Mouse (Mus musculus): ENCODE measurements around the gene Fam19a3.
"Not testable (repeated sequence)": the region's sequence is repeated elsewhere in the genome, so short reads cannot be mapped to it uniquely, and the experiment has no call there.

Fam19a3 gene

DNA sequence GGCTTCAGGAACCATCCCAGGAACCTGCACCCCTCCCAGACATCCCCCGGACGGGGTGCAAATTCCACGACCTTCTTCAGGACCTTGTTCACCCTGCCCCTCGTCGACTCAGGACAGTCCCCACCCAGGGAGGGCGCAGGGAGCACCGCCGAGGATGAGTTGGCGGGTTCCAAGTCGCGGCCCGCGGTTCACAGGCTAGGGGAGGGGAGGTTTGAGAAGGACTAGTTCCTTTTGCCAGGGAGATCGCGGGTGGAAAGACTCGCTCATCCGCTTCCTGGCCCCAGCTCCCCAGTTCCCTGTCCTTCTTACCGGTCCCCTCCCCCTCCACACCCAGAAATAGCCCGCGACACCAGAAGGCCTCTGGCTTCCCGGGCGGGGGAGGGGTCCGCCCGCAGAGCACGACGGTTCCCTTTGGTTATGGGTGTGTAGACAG, at the start of gene Fam19a3:
Fam19a3 (minus strand) TSS at position 370 of the 433 bp plus-strand sequence.
- DNase-seq (ENCODE audit: low read depth, low spot score) = peak; percentile 69

DNA sequence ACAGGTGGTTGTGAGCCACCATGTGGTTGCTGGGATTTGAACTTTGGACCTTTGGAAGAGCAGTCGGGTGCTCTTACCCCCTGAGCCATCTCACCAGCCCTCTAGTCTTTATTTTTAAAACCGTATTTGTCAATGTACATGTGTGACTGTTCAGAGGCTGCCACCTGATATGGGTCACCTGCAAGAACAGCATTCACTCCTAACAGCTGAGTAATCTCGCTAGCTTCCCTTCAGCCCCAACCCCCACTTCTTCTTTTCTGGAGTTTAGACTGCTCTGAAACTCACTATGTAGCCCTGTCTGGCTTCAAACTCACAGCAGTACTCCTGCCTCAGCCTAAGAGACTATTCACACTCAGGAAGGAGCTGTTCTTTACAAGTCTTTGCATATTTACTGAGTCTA, 40.8 kb upstream of the Fam19a3 start:
- no peak for DNase-seq (ENCODE audit: low read depth, low spot score)

DNA sequence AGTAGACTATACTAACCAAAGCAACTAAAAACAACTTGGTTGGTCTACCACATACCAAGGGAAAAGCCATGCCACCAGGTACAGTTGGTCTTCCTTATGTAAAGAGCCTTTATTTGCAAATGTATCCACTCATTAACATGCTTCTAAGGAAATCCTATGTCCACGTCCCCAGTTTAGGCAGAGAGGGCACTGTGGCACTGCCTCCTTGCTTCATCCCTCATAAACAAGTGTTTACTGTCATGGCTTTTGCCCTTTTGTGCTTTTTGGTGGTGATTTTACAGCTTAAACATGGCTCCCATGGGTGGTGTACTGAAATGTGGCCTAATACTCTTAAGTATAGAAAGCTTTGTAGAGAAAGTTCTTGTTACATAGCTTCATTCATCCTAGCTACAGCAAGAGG, 38.8 kb upstream of the Fam19a3 start:
- DNase-seq (ENCODE audit: low read depth, low spot score) = no peak

DNA sequence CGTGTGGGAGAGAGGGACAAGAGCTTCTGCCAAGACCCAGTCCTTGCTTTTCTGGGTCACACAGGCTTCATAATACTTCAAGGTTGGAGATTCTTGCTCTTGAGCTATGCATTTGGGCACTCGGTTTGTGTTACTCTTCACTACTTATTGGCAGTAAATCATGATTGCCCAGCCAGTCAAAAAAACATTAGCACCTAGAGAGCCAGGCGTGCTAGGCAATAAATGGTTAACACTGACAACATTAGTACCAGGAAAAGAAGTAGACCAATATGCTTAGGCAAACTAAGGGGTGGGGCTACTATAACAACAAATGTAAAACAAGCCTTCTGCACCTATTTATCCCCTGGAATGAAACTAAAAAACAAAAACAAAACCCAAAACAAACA, 37.1 kb upstream of the Fam19a3 start:
- peak; percentile 31 for DNase-seq (ENCODE audit: low read depth, low spot score)

DNA sequence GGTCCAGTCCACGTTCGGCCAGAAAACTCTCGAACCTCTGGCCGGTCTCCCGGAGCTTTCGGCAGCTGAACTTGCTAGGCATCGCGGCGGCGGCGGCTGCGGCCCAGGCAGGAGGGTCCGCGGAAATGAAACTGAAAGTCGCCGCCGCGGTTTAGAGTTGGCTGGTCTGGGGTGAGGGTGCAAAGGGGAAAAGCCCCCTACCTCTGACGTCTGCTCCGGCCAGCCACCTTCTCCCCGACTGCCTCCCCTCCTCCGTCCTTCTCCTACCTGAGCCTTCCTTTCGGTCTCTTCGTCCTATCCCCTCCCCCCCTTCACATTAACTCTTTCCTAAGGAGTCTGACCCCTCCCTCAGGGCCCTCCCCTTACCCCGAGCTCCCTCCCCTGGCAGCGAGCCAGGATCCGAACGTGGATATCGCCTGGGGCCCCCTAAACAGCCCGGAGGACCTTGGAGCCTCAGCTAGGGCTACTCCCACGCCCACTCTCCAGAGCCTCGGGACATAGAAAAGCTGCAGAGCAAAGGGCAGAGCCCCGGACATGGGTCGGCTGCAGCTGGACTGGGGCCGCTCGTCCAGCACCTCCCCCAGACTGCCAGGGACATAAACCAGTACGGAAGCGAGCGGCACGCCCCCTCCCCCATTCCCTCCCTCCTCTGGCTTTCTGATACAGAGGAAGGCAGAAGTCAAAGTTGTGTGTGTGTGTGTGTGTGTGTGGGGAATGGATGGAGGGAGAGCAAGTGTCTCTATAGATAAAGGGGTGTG, 36.5 kb upstream of the Fam19a3 start, which contains the start of gene Mov10:
Mov10 (minus strand) TSS at position 573 of the 758 bp plus-strand sequence.
- peak; percentile 79 for DNase-seq (ENCODE audit: low read depth, low spot score)

DNA sequence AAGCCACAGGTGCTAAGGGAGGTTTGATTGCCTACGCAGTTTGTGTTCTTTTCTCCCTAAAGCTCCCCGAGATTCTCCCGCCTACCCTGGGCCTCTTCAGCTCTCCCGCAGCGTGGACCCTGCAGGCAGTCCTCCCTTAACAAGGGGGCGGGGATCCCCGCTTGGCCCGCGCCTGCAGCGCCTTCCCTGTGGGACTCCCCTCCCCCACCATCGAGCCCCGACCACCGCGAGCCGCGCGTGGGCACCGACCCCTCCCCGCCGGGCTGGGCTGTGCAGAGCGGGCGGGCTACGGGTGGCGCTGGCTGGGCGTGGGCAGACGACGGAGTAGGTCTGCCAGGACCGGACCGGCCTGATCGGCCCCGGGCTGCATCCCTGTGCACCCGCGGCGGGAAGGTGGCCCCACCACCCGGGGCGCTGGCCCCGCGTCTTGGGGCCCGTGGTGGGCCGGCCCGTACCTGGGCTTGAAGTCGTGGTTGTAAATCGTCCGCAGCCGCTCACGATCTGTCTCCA, 35.9 kb upstream of the Fam19a3 start:
- peak; percentile 62 for DNase-seq (ENCODE audit: low read depth, low spot score)

DNA sequence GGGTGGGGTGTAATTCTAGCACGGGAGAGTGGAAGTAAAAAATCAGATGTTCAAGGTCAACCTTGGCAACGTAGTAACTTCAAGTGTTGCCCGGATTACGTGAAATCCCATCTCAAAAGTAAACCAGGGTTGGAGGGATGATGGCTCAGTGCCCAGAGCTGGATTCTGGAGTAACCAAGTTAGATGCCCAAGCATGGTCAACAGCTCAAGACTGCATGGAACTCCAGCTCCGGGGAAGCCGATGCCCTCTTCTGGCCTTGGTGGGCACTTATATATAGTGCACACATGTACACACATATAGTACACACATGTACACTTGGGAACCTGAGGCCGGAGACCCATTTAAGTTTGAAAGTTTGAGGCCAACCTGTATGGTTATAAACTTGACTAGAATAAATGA, 34.5 kb upstream of the Fam19a3 start:
- no peak for DNase-seq (ENCODE audit: low read depth, low spot score)

DNA sequence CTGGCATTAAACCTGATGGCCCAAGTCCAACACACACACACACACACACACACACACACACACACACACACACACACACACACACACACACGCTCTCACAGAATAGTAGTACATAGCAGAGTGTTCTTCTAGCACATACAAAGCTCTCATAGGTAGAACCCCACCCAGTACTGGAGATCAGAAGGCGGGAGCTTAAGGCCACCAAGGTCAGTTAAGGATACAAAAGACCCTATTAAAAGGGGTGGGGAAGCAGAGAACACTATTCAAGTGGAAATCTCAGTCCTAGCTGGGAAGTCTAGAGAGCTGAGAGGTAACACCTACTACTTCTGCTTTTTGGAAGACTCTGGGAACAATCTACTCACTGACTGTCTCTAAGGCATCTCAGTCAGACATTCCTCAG, 33.7 kb upstream of the Fam19a3 start:
- DNase-seq (ENCODE audit: low read depth, low spot score) = no peak

DNA sequence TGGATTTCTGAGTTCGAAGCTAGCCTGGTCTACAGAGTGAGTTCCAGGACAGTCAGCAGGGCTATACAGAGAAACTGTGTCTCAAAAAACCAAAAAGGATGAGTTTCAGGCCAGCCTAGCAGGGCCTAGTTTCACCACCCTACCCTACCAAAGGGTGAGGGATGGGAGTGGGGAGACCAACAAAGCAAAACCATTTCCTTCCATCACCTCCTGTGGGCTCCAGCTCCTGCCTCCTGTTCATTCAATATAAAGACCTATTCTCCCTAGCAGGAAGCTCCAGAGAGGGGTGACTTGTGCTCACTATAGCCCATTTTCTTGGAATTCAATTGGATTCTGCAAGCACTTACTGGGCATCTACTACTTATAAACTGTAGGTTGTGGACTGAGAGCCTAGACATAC, 33.1 kb upstream of the Fam19a3 start:
- DNase-seq (ENCODE audit: low read depth, low spot score) = no peak

DNA sequence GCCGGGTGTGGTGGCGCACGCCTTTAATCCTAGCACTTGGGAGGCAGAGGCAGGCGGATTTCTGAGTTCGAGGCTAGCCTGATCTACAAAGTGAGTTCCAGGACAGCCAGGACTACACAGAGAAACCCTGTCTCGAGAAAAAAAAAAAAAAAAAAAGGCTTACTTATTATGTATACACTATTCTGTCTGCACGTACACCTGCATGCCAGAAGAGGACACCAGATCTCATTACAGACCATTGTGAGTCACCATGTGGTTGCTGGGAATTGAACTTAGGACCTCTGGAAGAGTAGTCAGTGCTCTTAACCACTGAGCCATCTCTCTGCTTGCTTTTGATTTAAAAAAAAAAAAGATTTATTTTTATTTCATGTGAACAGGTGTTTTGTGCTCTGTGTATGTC, 31.6 kb upstream of the Fam19a3 start:
- not testable (repeated sequence) for DNase-seq (ENCODE audit: low read depth, low spot score)

DNA sequence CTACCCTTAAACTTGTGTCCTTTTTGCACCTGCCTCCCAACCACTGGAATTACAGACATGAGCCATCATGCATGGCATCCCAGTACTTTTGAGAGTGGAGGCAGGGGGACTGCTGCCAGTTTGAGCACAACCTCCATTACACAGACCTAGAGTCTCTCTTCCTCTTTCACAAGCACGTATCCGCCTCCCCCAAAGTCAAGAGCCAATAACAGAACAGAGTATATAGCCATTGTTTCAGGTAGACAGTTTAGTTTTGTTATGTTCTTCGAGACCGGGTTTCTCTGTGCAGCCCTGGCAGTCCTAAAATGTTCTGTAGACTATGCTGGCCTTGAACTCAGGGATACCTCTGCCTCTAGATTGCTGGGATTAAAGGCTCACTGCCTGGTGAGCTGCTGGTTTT, 30.6 kb upstream of the Fam19a3 start:
- no peak for DNase-seq (ENCODE audit: low read depth, low spot score)

DNA sequence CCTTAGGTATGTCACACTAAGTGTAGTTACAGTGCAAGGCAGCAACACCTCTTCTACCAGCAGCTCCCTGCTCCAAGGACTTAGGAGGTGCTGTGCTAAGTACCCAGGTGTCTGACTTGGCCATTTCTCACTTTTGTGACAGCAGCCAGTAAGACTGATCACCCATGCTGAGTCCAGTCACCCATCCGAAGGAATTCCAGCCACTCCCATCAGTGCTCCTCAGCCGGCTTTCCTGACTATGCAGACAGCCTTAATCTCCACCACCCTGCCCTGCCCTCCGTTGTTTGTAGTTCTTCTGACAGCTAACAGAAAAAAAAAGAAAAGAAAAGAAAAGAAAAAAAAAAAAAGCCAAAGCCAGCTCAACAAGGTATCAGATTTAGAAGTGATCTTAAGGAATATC, 30.1 kb upstream of the Fam19a3 start:
- DNase-seq (ENCODE audit: low read depth, low spot score) = no peak

DNA sequence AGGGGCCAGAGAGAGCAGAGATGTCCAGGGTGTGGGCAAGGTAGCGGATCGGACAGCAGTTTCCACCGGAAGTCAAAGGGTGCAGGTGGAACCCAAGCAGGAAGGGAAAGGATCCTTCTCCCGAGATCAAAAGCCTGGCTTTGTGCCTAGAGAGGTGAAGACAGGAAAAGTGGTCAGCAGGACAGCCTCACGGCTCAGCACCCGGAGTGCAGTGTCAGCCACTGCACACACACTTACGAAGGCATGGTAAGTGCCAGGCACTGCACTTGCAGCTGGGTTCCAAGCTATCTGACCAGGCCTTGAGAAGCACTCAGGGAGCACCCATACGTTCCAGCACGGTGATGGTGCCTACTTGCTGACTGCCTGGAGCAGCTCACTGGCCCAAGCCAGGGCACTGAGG, 23.9 kb upstream of the Fam19a3 start:
- DNase-seq (ENCODE audit: low read depth, low spot score) = no peak

DNA sequence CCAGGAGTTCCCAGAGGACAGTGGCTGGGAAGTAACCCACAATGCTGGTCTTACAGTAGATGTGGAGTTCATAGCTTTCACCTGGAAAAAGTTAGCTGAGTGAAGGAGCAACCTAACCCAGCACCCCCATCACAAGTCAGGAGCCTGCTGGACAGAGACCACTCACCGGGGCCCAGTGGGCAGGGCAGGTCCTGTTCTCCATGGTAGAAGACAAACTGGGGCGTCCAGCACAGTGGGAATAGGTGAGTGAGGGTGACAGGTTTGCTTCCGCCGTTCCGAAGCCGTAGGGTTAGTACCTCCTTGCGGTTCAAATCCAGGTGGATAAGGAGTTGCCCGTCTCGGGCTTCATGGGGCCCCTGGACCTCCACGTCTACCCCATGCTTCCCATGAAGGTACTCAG, 22.7 kb upstream of the Fam19a3 start:
- no peak for DNase-seq (ENCODE audit: low read depth, low spot score)

DNA sequence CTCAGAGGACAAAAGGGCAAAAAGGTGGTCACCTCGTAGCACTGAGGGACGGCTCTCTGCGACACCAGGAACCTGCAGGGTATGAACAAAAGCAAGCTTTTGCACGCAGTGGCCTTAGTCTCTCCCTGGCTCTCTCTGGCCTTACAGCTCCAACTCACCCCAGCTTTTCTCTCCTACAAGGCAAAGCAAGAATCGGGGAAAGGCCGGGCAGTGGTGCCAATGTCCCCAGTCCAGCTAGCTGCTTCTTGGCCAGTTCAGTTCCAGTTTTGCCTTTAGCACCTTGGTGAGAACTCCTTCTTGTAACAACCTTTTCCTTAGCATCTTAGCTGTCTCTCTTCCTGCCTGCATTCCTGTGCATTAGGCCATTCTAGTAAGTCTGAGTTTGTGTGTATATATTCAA, 19.8 kb upstream of the Fam19a3 start:
- no peak for DNase-seq (ENCODE audit: low read depth, low spot score)

DNA sequence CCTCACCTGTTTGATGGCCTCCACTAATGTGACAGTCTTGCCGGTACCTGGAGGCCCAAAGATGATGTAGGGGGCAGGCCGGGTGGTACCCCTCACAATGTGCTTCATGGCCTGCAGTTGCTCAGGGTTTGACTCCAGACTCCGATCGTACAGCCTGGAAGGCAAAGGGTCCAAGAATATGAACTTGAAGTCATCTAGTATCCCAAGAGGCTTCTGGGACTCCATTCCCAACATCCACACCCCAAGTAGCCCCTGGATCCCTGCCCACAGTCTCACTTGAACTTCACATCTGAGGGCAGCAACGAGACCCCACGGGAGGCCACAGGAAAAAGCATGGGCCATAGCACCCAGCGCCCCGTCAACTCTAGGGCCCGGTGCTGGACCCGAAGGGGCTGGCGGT, 19.0 kb upstream of the Fam19a3 start:
- no peak for DNase-seq (ENCODE audit: low read depth, low spot score)

DNA sequence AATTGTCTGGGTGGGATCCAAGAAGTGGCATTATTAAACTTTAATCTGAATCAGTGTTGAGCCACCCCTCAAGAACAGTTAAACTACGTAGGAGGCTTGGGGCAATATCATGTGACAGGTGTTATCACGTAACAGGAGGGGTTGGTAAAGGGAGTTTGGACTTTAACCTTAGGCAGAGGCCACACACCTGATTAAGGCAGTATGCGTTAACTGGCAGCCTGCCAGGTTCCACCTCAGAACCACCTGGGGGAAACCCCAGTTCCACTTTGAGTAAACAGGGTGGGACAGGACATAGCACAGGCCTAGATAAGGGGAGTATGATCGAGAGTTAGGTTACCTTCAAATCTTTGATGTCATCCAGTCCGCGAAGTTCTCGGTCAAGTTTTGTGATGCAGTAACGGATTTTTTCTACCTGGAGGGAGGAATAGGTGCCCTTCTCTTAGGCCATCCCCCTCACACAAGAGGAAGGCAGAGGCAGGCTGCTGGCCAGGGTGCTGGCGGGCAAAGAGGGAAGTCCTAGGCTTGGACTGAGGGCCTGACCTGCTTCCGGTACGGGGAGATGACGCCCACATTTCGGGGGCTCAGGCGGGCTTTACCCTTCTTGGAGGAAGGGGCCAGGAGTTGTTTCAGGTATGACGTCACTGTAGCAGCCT, 14.9 kb upstream of the Fam19a3 start:
- DNase-seq (ENCODE audit: low read depth, low spot score) = peak; percentile 78

DNA sequence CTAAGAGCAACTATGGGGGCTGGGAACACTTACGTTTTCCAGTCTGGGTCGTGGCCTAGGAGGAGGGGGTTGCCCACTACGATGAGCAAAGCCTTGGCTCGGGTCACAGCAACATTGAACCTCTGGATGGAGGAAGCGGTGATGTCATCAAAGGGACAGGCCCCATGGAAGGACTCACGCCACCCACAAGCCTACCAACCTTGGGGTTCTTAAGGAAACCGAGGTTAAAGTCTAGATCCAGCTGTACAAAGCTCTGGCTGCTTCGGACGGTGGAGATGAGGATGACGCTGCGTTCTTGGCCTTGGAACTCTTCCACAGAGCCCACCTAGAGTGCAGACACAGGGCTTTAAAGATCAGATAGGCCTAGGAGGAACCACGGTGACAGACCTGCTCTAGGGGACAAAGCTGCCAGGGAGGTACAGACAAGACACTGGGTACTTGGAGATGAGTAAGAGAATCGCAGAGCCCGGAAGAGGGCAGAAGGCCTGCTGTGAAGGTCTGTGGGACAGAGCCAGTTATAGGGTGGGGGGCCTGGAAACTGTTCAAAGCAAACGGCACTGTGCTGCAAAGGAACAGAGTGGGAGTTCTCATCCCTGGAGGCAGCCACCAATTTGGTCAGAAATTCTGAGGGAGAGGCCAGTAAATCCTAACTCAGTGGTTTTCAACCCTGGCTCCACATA, 14.2 kb upstream of the Fam19a3 start:
- DNase-seq (ENCODE audit: low read depth, low spot score) = no peak

DNA sequence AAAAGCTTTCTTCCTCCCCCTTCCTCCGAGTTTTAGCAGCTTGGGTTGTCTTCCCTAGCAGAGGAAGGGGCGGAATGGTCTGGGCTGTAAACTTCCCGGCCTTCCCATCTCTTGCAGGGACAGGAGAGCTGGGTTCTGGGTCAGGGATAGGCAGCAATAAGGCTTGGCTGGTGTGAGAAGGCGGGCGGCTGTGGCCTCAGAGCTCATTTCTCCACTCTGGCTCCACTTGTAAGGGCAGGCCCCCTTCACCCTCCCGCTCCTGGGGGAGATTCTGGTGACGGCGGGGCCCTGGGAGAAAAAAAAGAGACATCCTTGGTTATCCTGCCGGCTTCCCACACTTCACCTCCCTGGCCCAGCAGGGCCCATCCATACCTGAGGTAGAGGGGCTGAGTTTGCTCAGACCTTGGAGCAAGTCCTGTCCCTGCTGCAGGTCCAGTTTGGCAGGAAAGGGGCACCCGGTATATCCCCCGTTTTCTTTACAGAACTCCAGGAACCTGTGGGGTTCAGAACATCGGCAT, 13.4 kb upstream of the Fam19a3 start:
- DNase-seq (ENCODE audit: low read depth, low spot score) = no peak

DNA sequence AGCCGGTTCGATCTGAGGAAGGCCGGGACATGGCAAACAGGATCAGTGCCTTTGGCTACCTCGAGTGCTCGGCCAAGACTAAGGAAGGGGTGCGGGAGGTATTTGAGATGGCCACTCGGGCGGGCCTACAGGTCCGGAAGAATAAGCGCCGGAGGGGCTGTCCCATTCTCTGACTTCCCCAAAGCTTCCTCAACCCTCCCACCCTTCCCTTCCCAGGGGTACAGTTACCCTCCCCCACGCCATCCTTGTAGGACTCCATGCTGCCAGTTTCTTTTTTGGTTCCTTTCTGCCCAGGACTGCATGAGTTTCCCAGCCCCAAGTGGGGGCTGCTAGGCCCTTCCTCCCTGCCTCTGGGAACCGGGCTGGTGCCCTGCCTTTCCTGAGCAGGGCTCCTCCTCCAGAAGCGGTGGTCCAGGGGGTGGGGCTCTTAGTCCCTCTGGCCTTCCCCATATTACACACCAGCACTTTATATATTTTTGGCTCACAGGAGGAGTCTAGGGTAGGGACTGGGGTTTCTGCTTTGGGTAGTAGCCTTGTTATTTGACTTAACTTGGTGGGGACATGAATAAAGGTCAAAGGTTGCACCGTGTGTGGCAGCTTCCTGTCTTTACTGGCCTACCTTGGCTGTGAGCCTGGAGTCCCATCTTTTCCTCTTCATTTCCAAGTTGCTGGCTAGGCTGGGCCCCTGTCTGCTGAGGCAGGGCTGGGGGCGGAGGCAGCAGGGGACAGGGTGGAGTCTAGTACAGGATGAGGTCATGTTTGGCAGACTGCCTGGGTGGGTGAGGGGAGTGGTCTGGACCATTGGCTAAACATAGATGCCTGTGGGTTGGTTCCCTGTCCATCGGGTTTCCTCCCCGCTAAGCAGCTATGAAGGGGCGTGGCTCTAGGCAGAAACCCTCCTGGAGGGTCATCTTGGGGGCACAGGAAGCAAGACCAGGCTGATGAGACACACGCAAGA, 12.5 kb upstream of the Fam19a3 start:
- DNase-seq (ENCODE audit: low read depth, low spot score) = peak; percentile 63

All from CD4-positive, CD25-positive, alpha-beta regulatory T cell, adult 2 months (primary cell).